Mouse (Mus musculus) cerebellum, adult 18-20 months (tissue): ENCODE results near the gene Prkd1.

ENCODE experiments used
- DNase-seq, 2 experiments: peaks; one replicate each; pipeline ENCODE4 v3.0.0; 2021

Gene Prkd1

DNA sequence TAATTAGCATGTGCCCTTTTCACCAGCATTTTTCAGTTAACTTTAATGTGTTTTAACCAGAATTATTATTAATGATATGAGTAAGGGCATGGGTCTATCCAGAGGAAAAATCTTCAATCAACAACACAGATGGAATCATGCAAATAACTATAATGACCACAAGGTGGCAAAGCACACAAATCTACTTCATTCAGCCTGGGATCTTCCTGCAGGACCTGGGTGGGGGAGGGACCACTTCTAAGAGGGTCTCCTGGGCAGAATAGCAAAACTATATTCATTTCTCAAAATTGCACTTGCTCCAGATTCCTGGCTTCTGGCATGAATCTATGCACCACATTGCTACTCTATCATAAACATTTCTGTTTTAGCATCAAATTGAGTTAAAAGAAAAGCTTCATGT, 334.3 kb downstream of the Prkd1 start:
- no peak for DNase-seq

DNA sequence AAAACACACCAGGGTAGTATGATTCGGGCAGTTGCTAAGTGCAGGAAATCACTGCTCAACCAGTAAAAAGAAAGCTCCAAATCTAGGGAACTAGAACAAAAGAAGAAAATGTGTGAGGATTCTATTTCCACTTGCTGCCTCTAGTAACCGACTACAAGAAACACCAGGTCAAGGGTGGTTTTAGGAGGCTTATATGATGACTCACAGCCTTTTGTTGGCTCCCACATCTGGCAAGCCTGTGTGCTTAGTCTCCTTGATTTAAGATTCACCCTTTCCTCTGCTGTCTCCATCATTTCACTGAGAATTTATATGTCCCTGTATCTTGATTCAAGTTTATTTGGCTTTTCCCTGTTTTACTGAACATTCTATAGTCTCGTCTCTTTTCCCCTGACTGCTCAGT, 339.6 kb downstream of the Prkd1 start:
- no peak for DNase-seq

DNA sequence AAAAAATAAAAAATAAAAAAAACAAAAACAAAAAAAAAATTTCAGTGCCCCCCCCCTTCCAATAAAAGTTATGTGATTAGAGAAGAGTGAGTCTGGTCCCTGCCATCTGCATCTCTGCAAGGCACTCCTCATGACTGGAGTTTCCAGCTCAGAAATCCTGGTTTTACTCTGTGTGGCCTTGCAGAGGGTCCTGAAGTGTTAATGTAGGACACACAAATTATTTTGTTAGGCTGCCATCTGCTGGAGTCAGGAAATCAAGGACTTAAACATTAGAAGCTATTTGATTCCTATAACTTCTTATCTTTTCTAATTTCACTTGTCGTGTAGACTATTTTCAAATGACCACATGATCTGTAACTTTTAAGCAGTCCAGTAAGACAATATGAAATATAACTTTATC, 347.6 kb downstream of the Prkd1 start:
- DNase-seq = no peak

DNA sequence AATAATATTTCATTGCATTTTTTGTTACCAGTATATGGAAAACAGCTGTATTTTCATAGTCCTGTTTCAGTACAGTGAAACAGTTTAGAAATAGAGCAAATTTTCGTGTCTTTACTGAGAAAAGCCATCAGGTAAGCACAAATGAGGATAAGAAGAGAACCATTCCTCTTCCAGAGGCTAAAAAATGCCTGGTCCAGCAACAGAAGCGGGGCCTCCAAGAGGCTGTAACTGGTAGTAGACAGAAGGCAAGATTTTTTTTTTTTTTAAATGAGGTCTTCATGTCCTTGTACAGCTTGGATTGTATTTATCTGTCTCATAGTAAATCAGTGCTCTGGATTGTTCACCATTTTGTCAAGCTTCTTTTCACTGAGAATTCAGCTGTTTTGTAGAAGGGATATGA, 352.8 kb downstream of the Prkd1 start:
- DNase-seq = no peak

DNA sequence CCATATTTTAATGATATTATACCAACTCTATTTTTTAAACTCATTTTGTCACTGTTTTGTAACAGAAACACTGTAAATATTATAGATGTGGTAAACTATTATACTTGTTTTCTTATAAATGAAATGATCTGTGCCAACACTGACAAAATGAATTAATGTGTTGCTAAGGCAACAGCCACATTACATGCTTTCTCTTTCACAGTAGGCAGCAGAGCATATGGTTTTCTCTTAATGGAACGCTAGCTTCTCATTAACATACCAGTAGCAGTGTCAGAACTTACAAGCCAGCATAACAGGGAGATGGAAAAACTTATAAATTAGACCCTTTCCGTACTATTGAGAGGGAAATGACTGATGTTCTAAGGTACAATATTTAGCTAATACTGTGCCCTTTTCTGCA, 353.3 kb downstream of the Prkd1 start:
- no peak for DNase-seq

DNA sequence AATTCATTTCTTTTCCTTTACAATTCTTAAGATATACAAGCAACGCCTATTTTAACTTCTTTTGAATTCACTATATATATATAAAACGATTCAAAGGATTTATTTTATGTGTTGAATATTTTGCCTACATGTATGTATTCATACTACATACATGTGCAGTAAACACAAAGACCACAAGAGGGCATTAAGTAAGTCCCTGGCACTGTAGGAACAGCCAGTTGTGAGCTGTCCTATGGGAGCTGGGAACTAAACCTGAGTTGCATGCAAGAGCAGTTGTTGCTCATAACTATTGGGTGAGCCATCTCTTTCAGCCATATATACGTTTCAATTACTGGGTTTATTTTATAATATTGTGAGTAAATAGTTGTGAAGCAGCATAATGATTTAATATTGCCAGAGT, 356.1 kb downstream of the Prkd1 start:
- no peak for DNase-seq
